Comparison of ENCODE assay signal across 12 mouse cellular contexts in genomic region chr13:56471951-56472350, GRCm38 (mm10). TPM values are rescaled to one million over a fixed set of nuclear protein-coding genes. Genes with fewer than 3 reads are reported as not detected.
A peak's percentile ranks its signal among the peaks of the same experiment; 100 is the strongest.
DNase-seq lines count a peak whose midpoint lies in the region; ATAC-seq lines count a peak whose summit lies in the region.
"Had no signal": no experiment of that assay in that cellular context is flagged by ENCODE, and none has a peak within 500 bp of the region (broad histone marks: within the 10 kb centered on the region; RNA-seq: fewer than 3 reads in every experiment).

No protein-coding gene starts in this region.

- WGBS in intestine, embryonic 14.5 days: 60% methylated on average over 9 of the region's 9 CpGs
- WGBS in intestine, embryonic 16.5 days: 57% methylated on average over 9 of the region's 9 CpGs
- 25% methylated on average over 9 of the region's 9 CpGs for WGBS in kidney, embryonic 15.5 days

- no peak overlapping the region for H3K4me3 ChIP-seq in intestine, embryonic 14.5 days (ENCODE audit: low read depth, low read length)
- H3K4me3 ChIP-seq in intestine, embryonic 16.5 days (ENCODE audit: low read length): no peak overlapping the region
- no peak overlapping the region for H3K4me3 ChIP-seq in kidney, embryonic 15.5 days (replicated peaks)
- H3K4me3 ChIP-seq: forebrain, embryonic 15.5 days had no signal

- H3K9me3 ChIP-seq in intestine, embryonic 14.5 days (ENCODE audit: control insufficient read depth, low read length): no peaks in the 10 kb centered on the region
- H3K9me3 ChIP-seq in intestine, embryonic 16.5 days (ENCODE audit: control insufficient read depth, low read length): no peaks in the 10 kb centered on the region
- no peaks in the 10 kb centered on the region for H3K9me3 ChIP-seq in kidney, embryonic 15.5 days (replicated peaks)
- H3K9me3 ChIP-seq: forebrain, embryonic 15.5 days had no signal

- H3K4me2 ChIP-seq in intestine, embryonic 14.5 days (ENCODE audit: low read length): no peak overlapping the region
- H3K4me2 ChIP-seq in intestine, embryonic 16.5 days (ENCODE audit: low read depth, low read length): no peak overlapping the region
- peak overlapping the region; percentile 27 for H3K4me2 ChIP-seq in kidney, embryonic 15.5 days
- H3K4me2 ChIP-seq: forebrain, embryonic 15.5 days had no signal

- H3K36me3 ChIP-seq in intestine, embryonic 14.5 days (ENCODE audit: control insufficient read depth, insufficient read depth, low read length): no peaks in the 10 kb centered on the region
- no peaks in the 10 kb centered on the region for H3K36me3 ChIP-seq in intestine, embryonic 16.5 days (ENCODE audit: control insufficient read depth, insufficient read depth, low read length)
- H3K36me3 ChIP-seq in kidney, embryonic 15.5 days: no peaks in the 10 kb centered on the region
- H3K36me3 ChIP-seq: forebrain, embryonic 15.5 days had no signal

- no peak for ATAC-seq in intestine, embryonic 14.5 days (replicated peaks; ENCODE audit: low FRiP score, low TSS enrichment, low read depth)
- no peak for ATAC-seq in intestine, embryonic 16.5 days
- ATAC-seq in kidney, embryonic 15.5 days (replicated peaks; ENCODE audit: low FRiP score): 0 out of 2 replicates have a peak, but pooled peaks have one; percentile 31
- ATAC-seq: forebrain, embryonic 15.5 days had no signal

- no peak overlapping the region for H3K9ac ChIP-seq in intestine, embryonic 14.5 days (ENCODE audit: low read length)
- no peak overlapping the region for H3K9ac ChIP-seq in intestine, embryonic 16.5 days (ENCODE audit: low read depth, low read length)
- H3K9ac ChIP-seq in kidney, embryonic 15.5 days: no peak overlapping the region
- H3K9ac ChIP-seq: forebrain, embryonic 15.5 days had no signal

- peak; percentile 52 for DNase-seq in intestine, embryonic 14.5 days (ENCODE audit: low spot score)
- peak; percentile 48 for DNase-seq in gastrocnemius, postnatal 10 days
- peak; percentile 75 for DNase-seq in lung, postnatal 36 days
- DNase-seq in natural killer cell, adult 2 months (ENCODE audit: low spot score in 2 of 2): no peak
- no peak for DNase-seq in frontal cortex, postnatal 10 days (ENCODE audit: low spot score in 2 of 2)
- DNase-seq: liver; right cerebral cortex, postnatal 4 days had no signal

- no peaks in the 10 kb centered on the region for H3K27me3 ChIP-seq in intestine, embryonic 14.5 days (replicated peaks; ENCODE audit: control insufficient read depth, insufficient read depth, low read length)
- H3K27me3 ChIP-seq in intestine, embryonic 16.5 days (replicated peaks; ENCODE audit: control insufficient read depth, insufficient read depth, low read length): no peaks in the 10 kb centered on the region
- H3K27me3 ChIP-seq in kidney, embryonic 15.5 days: no peaks in the 10 kb centered on the region

- H3K4me1 ChIP-seq in intestine, embryonic 14.5 days (replicated peaks; ENCODE audit: control insufficient read depth, insufficient read depth, low read length): 0 out of 2 replicates have a peak, but pooled peaks cover 3% of the 10 kb centered on the region
- no peaks in the 10 kb centered on the region for H3K4me1 ChIP-seq in intestine, embryonic 16.5 days (ENCODE audit: control insufficient read depth, insufficient read depth, low read length)
- H3K4me1 ChIP-seq in kidney, embryonic 15.5 days: peaks cover 19% of the 10 kb centered on the region

- no peak overlapping the region for H3K27ac ChIP-seq in intestine, embryonic 14.5 days (ENCODE audit: low read depth)
- no peak overlapping the region for H3K27ac ChIP-seq in intestine, embryonic 16.5 days (ENCODE audit: low read length)
- H3K27ac ChIP-seq in kidney, embryonic 15.5 days: peak overlapping the region; percentile 83
- H3K27ac ChIP-seq: forebrain, embryonic 15.5 days had no signal

RNA-seq across cellular contexts. Expression of gene Il9, which starts 10.1 kb away (rescaled TPM):
- polyA plus RNA-seq in intestine, embryonic 14.5 days (2014; fragmentation: Nextera tagmentation; extraction: Ambion mirVana): not detected in 2 replicates
- not detected in 2 replicates for polyA plus RNA-seq in intestine, embryonic 16.5 days (2015; fragmentation: Nextera tagmentation; extraction: Ambion mirVana)
- total RNA-seq in gastrocnemius, postnatal 10 days (2021): not detected
- polyA plus RNA-seq in kidney, embryonic 15.5 days (2015; fragmentation: Nextera tagmentation; extraction: Ambion mirVana): not detected in 2 replicates
- total RNA-seq: heart, postnatal 25 days; layer of hippocampus, postnatal 14 days had no signal
- polyA plus RNA-seq: forebrain, embryonic 15.5 days had no signal

RNA-seq across cellular contexts. Expression of gene Slc25a48, which starts 33.8 kb away (rescaled TPM):
- 0.05 TPM in 2 replicates for polyA plus RNA-seq in intestine, embryonic 14.5 days (2014; fragmentation: Nextera tagmentation; extraction: Ambion mirVana)
- polyA plus RNA-seq in intestine, embryonic 16.5 days (2015; fragmentation: Nextera tagmentation; extraction: Ambion mirVana): 0.06 TPM in 1 of 2 replicates, not detected in the other
- under 1 TPM in 1 of 2 experiments, not detected in 1; 0.12 TPM for total RNA-seq in gastrocnemius, postnatal 10 days (2021)
- polyA plus RNA-seq in kidney, embryonic 15.5 days (2015; fragmentation: Nextera tagmentation; extraction: Ambion mirVana): 0.45 and 0.59 TPM in 2 replicates
- polyA plus RNA-seq: forebrain, embryonic 15.5 days had no signal

RNA-seq across cellular contexts. Expression of gene Gm3045, which starts 45.6 kb away (rescaled TPM):
- not detected in 2 replicates for polyA plus RNA-seq in intestine, embryonic 14.5 days (2014; fragmentation: Nextera tagmentation; extraction: Ambion mirVana)
- not detected in 2 replicates for polyA plus RNA-seq in intestine, embryonic 16.5 days (2015; fragmentation: Nextera tagmentation; extraction: Ambion mirVana)
- not detected for total RNA-seq in gastrocnemius, postnatal 10 days (2021)
- polyA plus RNA-seq in kidney, embryonic 15.5 days (2015; fragmentation: Nextera tagmentation; extraction: Ambion mirVana): not detected in 2 replicates
- total RNA-seq: heart, postnatal 25 days; layer of hippocampus, postnatal 14 days had no signal
- polyA plus RNA-seq: forebrain, embryonic 15.5 days had no signal

RNA-seq across cellular contexts. Expression of gene Fbxl21, which starts 50.3 kb away (rescaled TPM):
- 3.2 and 3.8 TPM in 2 replicates for polyA plus RNA-seq in intestine, embryonic 14.5 days (2014; fragmentation: Nextera tagmentation; extraction: Ambion mirVana)
- polyA plus RNA-seq in intestine, embryonic 16.5 days (2015; fragmentation: Nextera tagmentation; extraction: Ambion mirVana): 1.6 and 2.1 TPM in 2 replicates
- under 1 TPM; 0.47 to 0.49 TPM for total RNA-seq in gastrocnemius, postnatal 10 days (2021)
- polyA plus RNA-seq in kidney, embryonic 15.5 days (2015; fragmentation: Nextera tagmentation; extraction: Ambion mirVana): 2.1 and 2.9 TPM in 2 replicates

Comparison
In these comparisons a context has a peak if more than half of its experiments do, and no peak if none do; other contexts are left out.
1. DNase-seq: peak in intestine, embryonic 14.5 days (single experiment), gastrocnemius, postnatal 10 days (single experiment) and lung, postnatal 36 days (single experiment); none in natural killer cell, adult 2 months (0 of 2) and frontal cortex, postnatal 10 days (0 of 2).